Mouse (Mus musculus) forebrain, embryonic 11.5 days (tissue): Measurements from ENCODE around the gene Acad9. TPM values are rescaled to one million over a fixed set of nuclear protein-coding genes. Genes with fewer than 3 reads are reported as not detected.

Experiments used
- ATAC-seq: fragments of 200-750 bp; cut with Nextera tagmentation; replicated peaks from 2 replicates; pipeline ENCODE4 v1.8.0; 2017; ENCODE audit warnings: moderate TSS enrichment; ENCODE audit not compliant: low FRiP score
- DNase-seq: peaks from one replicate; pipeline ENCODE4 v3.0.0-alpha.2; 2017; ENCODE audit warnings: low spot score
- H3K27ac ChIP-seq: fragments of 300-500 bp; sonication (generic); 2 replicates; pipeline ENCODE4 v1.5.1; 2014; ENCODE audit warnings: low read depth, low read length
- H3K27me3 ChIP-seq: fragments of 300-500 bp; sonication (generic); 2 replicates; pipeline ENCODE4 v1.6.1; 2014; ENCODE audit warnings: mild to moderate bottlenecking, low read length, mixed read lengths; ENCODE audit not compliant: control insufficient read depth, insufficient read depth
- H3K36me3 ChIP-seq: fragments of 300-500 bp; sonication (generic); 2 replicates; pipeline ENCODE4 v1.6.1; 2014; ENCODE audit warnings: mild to moderate bottlenecking, low read length, moderate library complexity, mixed read lengths; ENCODE audit not compliant: control insufficient read depth, insufficient read depth
- H3K4me1 ChIP-seq: fragments of 300-500 bp; sonication (generic); replicated peaks from 2 replicates; pipeline ENCODE4 v1.6.1; 2014; ENCODE audit warnings: low read length, mixed read lengths; ENCODE audit not compliant: control insufficient read depth, insufficient read depth
- H3K4me2 ChIP-seq: fragments of 300-500 bp; sonication (generic); 2 replicates; pipeline ENCODE4 v1.6.1; 2014; ENCODE audit warnings: low read depth, mild to moderate bottlenecking, low read length, moderate library complexity, mixed read lengths; ENCODE audit not compliant: severe bottlenecking
- H3K4me3 ChIP-seq: fragments of 300-500 bp; sonication (generic); 2 replicates; pipeline ENCODE4 v1.5.1; 2014; ENCODE audit warnings: low read depth, low read length
- H3K9ac ChIP-seq: fragments of 300-500 bp; sonication (generic); 2 replicates; pipeline ENCODE4 v1.6.1; 2014; ENCODE audit warnings: low read length
- H3K9me3 ChIP-seq: fragments of 300-500 bp; sonication (generic); 2 replicates; pipeline ENCODE4 v1.6.1; 2016; ENCODE audit warnings: low read length, mixed read lengths; ENCODE audit not compliant: control insufficient read depth
- WGBS: fragments of 180-500 bp; shearing (Covaris S2); extraction: QIAGEN DNeasy Blood & Tissue Kit; methylation state at CpG from one replicate; pipeline ENCODE4 v1.1.7; 2014; 5-methylcytosine and 5-hydroxymethylcytosine counted together
- polyA plus RNA-seq: library from polyadenylated mRNA; unstranded; fragments of >200 nt; fragmentation: Nextera tagmentation; extraction: Ambion mirVana; gene quantifications from 2 replicates; pipeline ENCODE4 v1.2.1, GENCODE M21; 2014

Acad9 gene
- polyA plus RNA-seq, 1 experiment from 2014 or later, result 88.9 TPM

DNA sequence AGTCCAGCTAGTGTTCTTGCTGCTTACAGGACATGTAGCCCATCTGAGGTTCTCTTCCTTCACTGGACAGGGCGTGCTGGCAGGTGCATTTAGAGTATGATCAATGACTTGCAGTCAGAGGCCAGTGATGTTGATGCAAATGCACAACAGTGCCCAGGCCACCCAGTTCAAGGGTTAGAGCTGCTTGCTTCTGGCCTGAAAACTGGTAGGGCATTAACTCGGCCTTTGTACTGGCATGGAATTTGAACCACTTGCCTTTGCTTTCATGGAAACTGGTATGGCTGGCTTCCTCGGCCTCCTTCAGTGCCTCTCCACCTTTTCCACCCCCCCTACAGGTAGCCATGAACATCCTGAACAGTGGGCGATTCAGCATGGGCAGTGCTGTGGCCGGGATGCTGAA lies 14.1 kb downstream of the Acad9 start:
- ATAC-seq, result no peak
- Histone ChIP-seq H3K27me3 (no peaks in the 10 kb centered on the region), H3K4me2 (no peak overlapping the region), H3K36me3 (peaks cover 5% of the 10 kb centered on the region; the same call in 1 of the 2 replicates), H3K9ac (no peak overlapping the region), H3K4me1 (no peaks in the 10 kb centered on the region), H3K27ac (no peak overlapping the region), H3K4me3 (no peak overlapping the region), H3K9me3 (no peaks in the 10 kb centered on the region)
- DNase-seq, result no peak
- WGBS, result 87% methylated on average over 5 of the region's 5 CpGs

DNA sequence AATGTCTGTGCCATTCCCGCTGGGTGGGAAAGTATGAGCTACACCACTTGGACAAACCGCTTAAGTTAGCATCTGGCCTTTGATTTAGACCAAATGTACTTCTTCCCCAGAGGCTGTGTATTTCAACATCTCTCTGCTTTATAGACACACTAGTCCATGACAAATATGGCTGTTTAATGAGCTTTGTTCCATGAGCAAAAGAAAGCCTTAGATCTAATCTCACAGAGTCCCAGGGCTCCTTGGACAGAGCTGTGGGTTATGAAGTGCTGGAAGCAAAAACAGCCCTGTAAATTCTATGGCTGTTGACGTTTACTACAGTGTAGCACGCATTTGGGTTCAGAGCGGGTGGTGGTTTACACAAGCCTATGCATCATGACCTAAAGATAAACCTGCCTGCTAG lies 15.0 kb downstream of the Acad9 start:
- no peak overlapping the region for H3K27ac ChIP-seq
- no peak overlapping the region for H3K4me2 ChIP-seq
- ATAC-seq (no peak), DNase-seq (no peak)
- no peaks in the 10 kb centered on the region for H3K27me3 ChIP-seq
- 93% methylated on average over 5 of the region's 5 CpGs for WGBS
- peaks cover 2% of the 10 kb centered on the region; the same call in 1 of the 2 replicates for H3K36me3 ChIP-seq
- no peaks in the 10 kb centered on the region for H3K4me1 ChIP-seq
- no peaks in the 10 kb centered on the region for H3K9me3 ChIP-seq
- H3K9ac ChIP-seq, result no peak overlapping the region
- H3K4me3 ChIP-seq, result no peak overlapping the region

DNA sequence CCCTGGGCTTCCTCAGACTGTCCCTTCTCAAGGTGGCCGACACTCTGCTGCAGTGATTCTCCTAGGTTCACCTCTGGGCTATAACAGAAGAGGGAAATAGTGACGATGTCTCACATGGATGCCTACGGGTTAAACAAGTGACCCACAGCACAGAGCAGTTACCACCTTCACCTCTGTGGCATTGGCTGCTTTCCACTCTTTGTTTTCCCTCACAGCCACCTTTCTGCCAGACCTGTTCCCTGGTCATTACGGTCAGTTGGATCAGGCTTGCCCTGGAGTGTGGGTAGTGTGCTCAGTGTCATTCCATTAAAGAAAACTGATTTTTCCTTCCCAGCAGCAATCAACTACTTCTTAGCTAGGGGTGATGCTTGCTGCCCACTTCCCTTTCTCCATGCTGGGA lies 17.1 kb downstream of the Acad9 start:
- ATAC-seq (no peak), DNase-seq (no peak)
- 96% methylated on average over 4 of the region's 4 CpGs for WGBS
- Histone ChIP-seq H3K27me3 (no peaks in the 10 kb centered on the region), H3K9me3 (no peaks in the 10 kb centered on the region), H3K4me2 (no peak overlapping the region), H3K27ac (no peak overlapping the region), H3K4me1 (no peaks in the 10 kb centered on the region), H3K9ac (no peak overlapping the region), H3K4me3 (no peak overlapping the region), H3K36me3 (no peaks in the 10 kb centered on the region; the same call in 1 of the 2 replicates)

DNA sequence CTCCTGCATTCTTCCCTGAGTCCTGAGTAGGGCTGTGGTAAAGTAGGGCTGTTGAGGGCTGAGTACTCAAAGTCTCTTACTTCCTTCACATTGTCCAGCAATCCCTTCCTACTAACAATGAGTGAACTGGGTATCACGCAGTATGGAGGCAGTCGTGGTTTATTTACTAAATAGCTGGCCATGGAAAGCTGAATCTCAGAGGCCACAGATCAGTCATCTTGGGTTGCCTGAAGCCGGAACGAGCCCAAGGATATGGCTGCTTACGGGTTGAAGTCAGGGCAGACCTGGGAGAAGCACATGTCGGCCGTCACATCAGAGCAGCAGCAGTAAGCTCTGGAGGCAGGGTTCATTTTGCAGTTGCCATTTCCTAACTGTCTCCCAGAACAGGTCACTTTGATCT lies 17.6 kb downstream of the Acad9 start:
- no peak overlapping the region for H3K4me2 ChIP-seq
- H3K27ac ChIP-seq, result no peak overlapping the region
- DNase-seq (no peak), ATAC-seq (no peak)
- H3K9me3 ChIP-seq, result no peaks in the 10 kb centered on the region
- WGBS, result 94% methylated on average over 7 of the region's 7 CpGs
- H3K9ac ChIP-seq, result no peak overlapping the region
- H3K27me3 ChIP-seq, result no peaks in the 10 kb centered on the region
- no peak overlapping the region for H3K4me3 ChIP-seq
- H3K4me1 ChIP-seq, result no peaks in the 10 kb centered on the region
- H3K36me3 ChIP-seq, result peaks cover 1% of the 10 kb centered on the region; the same call in 1 of the 2 replicates

DNA sequence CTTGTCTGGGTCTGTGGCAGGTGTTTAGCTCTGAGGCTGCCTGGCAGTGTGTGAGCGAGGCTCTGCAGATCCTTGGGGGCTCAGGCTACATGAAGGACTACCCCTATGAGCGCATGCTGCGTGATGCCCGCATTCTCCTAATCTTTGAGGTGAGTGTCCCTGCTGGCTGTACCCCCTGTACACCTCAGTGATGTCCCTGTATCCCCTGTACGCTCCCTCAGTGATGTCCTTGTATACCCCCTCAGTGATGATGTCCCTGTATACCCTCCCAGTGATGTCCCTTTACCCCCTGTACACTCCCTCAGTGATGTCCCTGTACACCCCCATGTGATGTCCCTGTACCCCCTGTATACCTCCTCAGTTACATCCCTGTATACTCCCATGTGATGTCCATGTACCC lies 19.6 kb downstream of the Acad9 start:
- no peaks in the 10 kb centered on the region for H3K27me3 ChIP-seq
- H3K4me1 ChIP-seq, result no peaks in the 10 kb centered on the region
- H3K9ac ChIP-seq, result no peak overlapping the region
- no peaks in the 10 kb centered on the region for H3K9me3 ChIP-seq
- H3K27ac ChIP-seq, result no peak overlapping the region
- no peak overlapping the region for H3K4me3 ChIP-seq
- no peak for ATAC-seq
- WGBS, result 90% methylated on average over 5 of the region's 5 CpGs
- H3K36me3 ChIP-seq, result peaks cover 6% of the 10 kb centered on the region
- DNase-seq, result no peak
- no peak overlapping the region for H3K4me2 ChIP-seq

DNA sequence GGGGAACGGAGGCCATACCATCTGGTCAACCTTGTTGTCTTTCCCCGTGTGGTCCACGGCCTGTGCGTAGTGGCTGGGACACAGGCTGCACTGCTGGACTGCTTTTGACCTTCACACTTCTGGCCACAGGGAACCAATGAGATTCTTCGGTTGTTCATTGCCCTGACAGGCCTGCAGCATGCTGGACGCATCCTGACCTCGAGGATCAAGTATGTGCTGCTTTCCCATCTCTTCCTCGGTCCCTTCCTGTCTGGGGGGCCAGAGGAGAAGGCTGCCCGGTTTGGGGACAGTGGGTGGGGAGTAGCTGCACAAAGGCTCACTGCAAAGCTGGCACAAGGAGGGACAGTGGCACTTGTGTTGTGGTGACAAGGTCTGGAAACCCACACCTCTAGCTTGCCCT lies 21.8 kb downstream of the Acad9 start:
- ATAC-seq (no peak), DNase-seq (peak; percentile 24)
- WGBS, result 95% methylated on average over 9 of the region's 9 CpGs
- H3K27me3 ChIP-seq, result no peaks in the 10 kb centered on the region
- peaks cover 6% of the 10 kb centered on the region for H3K36me3 ChIP-seq
- no peak overlapping the region for H3K27ac ChIP-seq
- no peak overlapping the region for H3K4me2 ChIP-seq
- H3K9me3 ChIP-seq, result no peaks in the 10 kb centered on the region
- H3K4me3 ChIP-seq, result no peak overlapping the region
- H3K4me1 ChIP-seq, result no peaks in the 10 kb centered on the region
- no peak overlapping the region for H3K9ac ChIP-seq

DNA sequence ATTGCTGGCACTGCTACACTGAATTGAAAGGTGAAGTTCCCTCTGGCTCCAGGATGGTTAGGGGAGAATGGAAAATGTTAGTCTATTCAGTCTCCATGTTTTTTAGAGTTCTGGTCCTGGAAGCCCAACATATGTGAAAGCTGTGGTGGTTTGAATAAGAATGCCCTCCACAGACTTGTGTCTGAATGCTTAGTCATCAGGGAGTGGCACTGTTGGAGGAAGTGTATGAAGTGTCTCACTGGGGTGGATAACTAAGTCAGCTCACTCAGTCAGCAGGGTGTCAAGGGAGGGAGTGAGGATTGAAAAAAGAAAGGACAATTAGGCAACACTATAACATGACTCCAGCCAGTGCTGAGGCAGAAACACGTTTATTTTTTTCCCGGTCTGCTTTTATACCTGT lies 29.6 kb downstream of the Acad9 start:
- WGBS, result 80% methylated on average over 2 of the region's 2 CpGs
- Histone ChIP-seq H3K27ac (no peak overlapping the region), H3K4me3 (no peak overlapping the region), H3K4me1 (no peaks in the 10 kb centered on the region), H3K4me2 (no peak overlapping the region), H3K27me3 (no peaks in the 10 kb centered on the region), H3K9me3 (no peaks in the 10 kb centered on the region), H3K36me3 (no peaks in the 10 kb centered on the region), H3K9ac (no peak overlapping the region)
- ATAC-seq (no peak), DNase-seq (no peak)

DNA sequence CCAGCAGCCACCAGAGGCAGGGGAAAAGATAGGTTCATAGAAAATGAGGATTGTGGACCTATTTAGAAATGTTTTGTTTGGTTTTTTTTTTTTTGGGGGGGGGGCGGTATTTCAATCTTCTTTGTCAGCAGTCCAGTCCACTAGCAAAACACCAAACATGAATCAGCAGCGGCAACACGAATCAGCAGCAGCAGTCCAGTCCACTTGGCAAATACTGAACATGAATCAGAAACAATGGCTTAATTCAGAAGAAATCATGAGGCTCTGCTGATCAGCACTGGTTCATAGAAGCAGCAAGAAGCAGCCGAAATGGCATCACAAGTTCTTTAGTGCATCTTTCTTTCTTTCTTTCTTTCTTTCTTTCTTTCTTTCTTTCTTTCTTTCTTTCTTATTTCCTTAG lies 50.3 kb downstream of the Acad9 start:
- H3K4me2 ChIP-seq, result no peak overlapping the region
- no peaks in the 10 kb centered on the region for H3K4me1 ChIP-seq
- WGBS, result 82% methylated on average over 4 of the region's 4 CpGs
- no peaks in the 10 kb centered on the region for H3K27me3 ChIP-seq
- no peak overlapping the region for H3K27ac ChIP-seq
- no peak overlapping the region for H3K9ac ChIP-seq
- H3K9me3 ChIP-seq, result no peaks in the 10 kb centered on the region
- no peaks in the 10 kb centered on the region for H3K36me3 ChIP-seq
- no peak overlapping the region for H3K4me3 ChIP-seq
- no peak for DNase-seq
- no peak for ATAC-seq

DNA sequence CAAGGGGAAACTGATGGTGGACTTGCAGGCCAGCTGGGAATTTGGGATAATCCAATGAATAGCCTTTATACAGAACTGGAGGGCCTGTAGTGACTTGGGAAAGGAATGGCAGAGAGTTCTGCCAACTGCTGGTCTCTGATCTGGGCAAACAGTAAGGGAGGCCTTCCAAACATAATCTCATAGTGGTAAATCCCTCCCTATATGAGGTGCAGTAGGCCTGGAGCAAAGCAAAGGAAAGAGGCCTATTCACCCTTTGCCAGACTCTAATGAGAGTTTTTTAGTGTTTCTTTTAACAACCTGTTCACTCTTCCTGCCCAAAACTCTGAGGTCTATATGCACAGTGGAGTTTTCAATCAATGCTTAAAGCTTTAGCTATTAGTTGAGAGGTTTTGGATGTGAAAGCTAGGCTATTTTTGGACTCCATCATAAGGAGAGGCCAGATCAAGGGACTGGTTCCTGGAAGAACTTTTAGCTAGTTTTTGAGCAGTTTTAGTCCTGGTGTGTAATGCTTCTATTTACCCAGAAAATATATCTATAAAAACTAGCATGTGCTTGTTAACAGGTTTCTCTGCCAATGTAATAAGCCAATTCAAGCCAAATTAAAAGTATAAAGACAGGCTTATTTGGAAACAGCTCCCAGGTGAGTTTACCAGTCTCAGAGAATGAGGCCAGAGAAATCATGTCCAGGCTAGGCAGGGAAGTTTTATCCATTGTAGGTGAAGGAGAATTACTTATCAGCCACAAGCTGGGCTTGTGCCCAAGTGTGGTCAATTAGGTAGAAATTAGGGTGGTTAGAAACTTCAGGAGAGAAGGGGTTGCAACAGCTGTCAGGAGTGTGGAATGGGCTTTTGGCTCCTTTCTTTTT lies 54.1 kb downstream of the Acad9 start:
- no peak for ATAC-seq
- H3K9ac ChIP-seq, result no peak overlapping the region
- peaks cover 2% of the 10 kb centered on the region; the same call in 1 of the 2 replicates for H3K9me3 ChIP-seq
- H3K27ac ChIP-seq, result no peak overlapping the region
- H3K4me3 ChIP-seq, result no peak overlapping the region
- DNase-seq, result no peak
- no peak overlapping the region for H3K4me2 ChIP-seq
- no peaks in the 10 kb centered on the region for H3K36me3 ChIP-seq
- no peaks in the 10 kb centered on the region for H3K27me3 ChIP-seq
- H3K4me1 ChIP-seq, result no peaks in the 10 kb centered on the region
